Mouse (Mus musculus): ENCODE measurements around the gene Vmn1r158. TPM values are rescaled to one million over a fixed set of nuclear protein-coding genes. Genes with fewer than 3 reads are reported as not detected.
"Not testable (repeated sequence)": the region's sequence is repeated elsewhere in the genome, so short reads cannot be mapped to it uniquely, and the experiment has no call there.

Vmn1r158 gene
- not detected in 2 replicates for polyA plus RNA-seq (2012; rRNA removed)

DNA sequence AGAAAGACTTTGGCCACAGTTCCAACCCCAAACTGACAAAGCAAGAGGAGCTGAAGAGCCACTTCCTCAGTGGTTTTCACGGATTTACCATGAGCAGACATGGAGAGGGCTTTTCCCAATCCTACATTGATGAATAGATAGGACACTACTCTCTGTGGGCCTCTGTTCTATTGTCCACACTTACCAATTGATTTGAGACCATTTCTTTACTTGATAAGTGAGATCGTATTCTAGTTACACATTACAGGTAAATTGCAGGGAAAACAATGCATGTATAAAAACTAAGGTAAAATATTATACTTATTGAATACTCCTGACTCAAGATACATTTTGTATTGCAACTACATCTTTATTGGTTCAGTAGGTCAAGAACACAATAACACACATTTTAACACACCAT, at the start of gene Vmn1r158:
Gene Vmn1r158 (minus strand): TSS at position 101 of the 400 bp plus-strand sequence.
- DNase-seq (ENCODE audit: low read depth, low spot score) = not testable (repeated sequence)
- 55% methylated on average over 2 of the region's 2 CpGs for WGBS

DNA sequence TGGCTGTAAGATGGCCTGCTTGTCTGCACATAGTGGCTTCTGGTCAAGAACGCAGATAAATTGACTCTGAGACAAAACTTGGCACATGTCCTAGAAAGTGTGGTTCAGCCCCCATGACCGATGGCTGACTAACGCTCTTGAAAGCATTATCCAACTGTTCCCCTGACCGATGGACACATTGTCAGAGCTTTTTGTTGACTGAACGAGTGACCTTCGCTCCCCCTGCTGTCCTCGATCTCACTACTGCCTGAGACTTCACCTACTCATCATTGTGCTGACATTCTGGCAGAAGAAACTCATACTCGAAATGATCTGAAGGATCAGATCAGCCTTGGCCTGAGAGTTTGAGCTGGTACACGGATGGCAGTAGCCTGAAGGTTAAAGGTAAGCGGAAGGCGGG, 14.6 kb downstream of the Vmn1r158 start:
- WGBS = 87% methylated on average over 7 of the region's 11 CpGs

DNA sequence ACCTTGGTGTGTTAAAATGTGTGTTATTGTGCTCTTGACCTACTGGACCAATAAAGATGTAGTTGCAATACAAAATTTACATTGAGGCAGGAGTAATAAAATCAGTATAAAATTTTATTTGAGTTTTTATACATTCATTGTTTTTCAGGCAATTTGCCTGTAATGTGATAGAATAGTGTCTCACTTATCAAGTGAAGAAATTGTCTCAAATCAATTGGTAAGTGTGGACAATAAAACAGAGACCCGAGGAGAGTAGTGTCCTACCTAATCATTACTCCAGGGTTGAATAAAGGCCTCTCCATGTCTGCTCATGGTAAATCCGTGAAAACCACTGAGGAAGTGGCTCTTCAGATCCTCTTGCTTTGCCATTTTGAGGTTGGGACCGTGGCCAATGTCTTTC, 29.2 kb downstream of the Vmn1r158 start, which contains the start of gene Vmn1r157:
Gene Vmn1r157 (plus strand): TSS at position 301 of the 400 bp plus-strand sequence.
- not testable (repeated sequence) for DNase-seq (ENCODE audit: low read depth, low spot score)
- WGBS = 11% methylated on average over 2 of the region's 3 CpGs

More for the DNA sequence above, 14.6 kb downstream of the Vmn1r158 start:
- not testable (repeated sequence) for DNase-seq (ENCODE audit: low read depth, low spot score)

Other genes starting within 250 kb of the Vmn1r158 start
- not detected in 2 replicates for gene Gm4201, start 225.4 kb downstream of the Vmn1r158 start, polyA plus RNA-seq (2012; rRNA removed)
- gene Gm4565, start 202.7 kb downstream of the Vmn1r158 start, polyA plus RNA-seq (2012; rRNA removed) = not detected in 2 replicates
- not detected in 2 replicates for gene Vmn1r155, start 132.8 kb downstream of the Vmn1r158 start, polyA plus RNA-seq (2012; rRNA removed)
- gene Gm8693, start 98.5 kb downstream of the Vmn1r158 start, polyA plus RNA-seq (2012; rRNA removed) = not detected in 2 replicates
- gene Gm4567, start 71.1 kb downstream of the Vmn1r158 start, polyA plus RNA-seq (2012; rRNA removed) = not detected in 2 replicates
- not detected in 2 replicates for gene Vmn1r157, start 29.1 kb downstream of the Vmn1r158 start, polyA plus RNA-seq (2012; rRNA removed)
- not detected in 2 replicates for gene Vmn1r159, start 52.8 kb upstream of the Vmn1r158 start, polyA plus RNA-seq (2012; rRNA removed)
- not detected in 2 replicates for gene Vmn1r160, start 80.4 kb upstream of the Vmn1r158 start, polyA plus RNA-seq (2012; rRNA removed)
- not detected in 2 replicates for gene Gm4214, start 193.9 kb upstream of the Vmn1r158 start, polyA plus RNA-seq (2012; rRNA removed)
- gene Gm4216, start 229.1 kb upstream of the Vmn1r158 start, polyA plus RNA-seq (2012; rRNA removed) = not detected in 2 replicates